Mouse (Mus musculus): ENCODE measurements around the gene Rpl5. TPM values are rescaled to one million over a fixed set of nuclear protein-coding genes. Genes with fewer than 3 reads are reported as not detected.
"Not testable (repeated sequence)": the region's sequence is repeated elsewhere in the genome, so short reads cannot be mapped to it uniquely, and the experiment has no call there.

Rpl5 gene
- polyA plus RNA-seq, 2 experiments: 66.4 to 273 TPM

DNA sequence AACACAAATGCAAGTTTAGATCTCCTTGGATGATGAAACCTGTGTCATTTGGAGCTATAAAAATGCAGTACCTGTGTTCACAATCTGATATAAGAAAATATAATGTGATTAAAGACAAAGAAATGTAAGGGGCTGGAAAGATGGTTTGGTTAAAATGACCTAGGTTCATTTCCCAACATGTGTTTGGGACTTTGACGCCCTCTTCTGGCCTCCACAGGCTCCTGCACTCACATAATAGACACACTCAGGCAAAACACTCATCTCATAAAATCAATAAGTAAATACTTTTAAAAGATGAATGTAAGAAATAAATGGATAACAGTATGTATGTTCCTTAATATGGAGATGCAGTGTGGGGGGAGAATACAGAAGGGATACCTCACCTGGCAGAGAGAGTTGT lies 23.2 kb upstream of the Rpl5 start:
- no peak overlapping the region for H3K4me3 ChIP-seq (replicated peaks; ENCODE audit: low read length)
- H3K9me3 ChIP-seq (ENCODE audit: control insufficient read depth, low read length): no peaks in the 10 kb centered on the region
- H3K27ac ChIP-seq (replicated peaks; ENCODE audit: low read depth, low read length): no peak overlapping the region
- H3K36me3 ChIP-seq (ENCODE audit: control insufficient read depth, insufficient read depth, low read length): no peaks in the 10 kb centered on the region
- no peak for ATAC-seq (ENCODE audit: low FRiP score, low read depth)
- DNase-seq (ENCODE audit: low spot score): no peak
- H3K4me2 ChIP-seq (replicated peaks; ENCODE audit: low read depth, low read length, severe bottlenecking): no peak overlapping the region
- H3K4me1 ChIP-seq (ENCODE audit: control insufficient read depth, insufficient read depth, low read length): peaks cover 2% of the 10 kb centered on the region; the same call in 1 of the 2 replicates
- H3K27me3 ChIP-seq (ENCODE audit: control insufficient read depth, insufficient read depth, low read length): no peaks in the 10 kb centered on the region
- no peak overlapping the region for H3K9ac ChIP-seq (ENCODE audit: low read depth, low read length, severe bottlenecking)
- 76% methylated on average over 1 of the region's 1 CpGs for WGBS
- no peak for TF ChIP-seq POLR2A (IDR thresholded peaks at IDR 0.05; ENCODE audit: borderline replicate concordance, extremely low read depth, insufficient read depth, insufficient read length)

DNA sequence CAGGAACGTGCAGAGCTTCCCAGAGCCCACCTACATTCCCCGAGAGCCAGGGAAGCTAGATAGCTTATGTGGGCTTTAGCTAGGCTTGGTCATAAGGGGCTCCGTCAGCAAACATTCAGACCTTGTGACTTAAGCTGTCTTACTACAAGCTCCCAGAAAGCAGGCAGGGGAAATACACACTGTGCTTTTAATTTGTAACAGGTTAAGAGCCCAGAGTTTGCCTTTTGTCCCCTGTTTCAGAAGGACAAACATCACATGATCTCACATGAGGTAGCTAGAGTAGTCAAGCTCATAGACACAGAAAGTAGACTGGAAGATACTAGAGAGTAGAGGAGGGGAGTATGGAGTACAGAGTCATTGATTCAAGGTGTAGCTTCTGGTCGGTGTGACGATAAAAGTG lies 19.6 kb upstream of the Rpl5 start:
- Histone ChIP-seq H3K27ac (replicated peaks; ENCODE audit: low read depth, low read length) (no peak overlapping the region), H3K27me3 (ENCODE audit: control insufficient read depth, insufficient read depth, low read length) (no peaks in the 10 kb centered on the region), H3K4me1 (ENCODE audit: control insufficient read depth, insufficient read depth, low read length) (no peaks in the 10 kb centered on the region), H3K4me2 (replicated peaks; ENCODE audit: low read depth, low read length, severe bottlenecking) (no peak overlapping the region), H3K9me3 (ENCODE audit: control insufficient read depth, low read length) (no peaks in the 10 kb centered on the region), H3K4me3 (replicated peaks; ENCODE audit: low read length) (no peak overlapping the region), H3K36me3 (ENCODE audit: control insufficient read depth, insufficient read depth, low read length) (no peaks in the 10 kb centered on the region), H3K9ac (ENCODE audit: low read depth, low read length, severe bottlenecking) (no peak overlapping the region)
- WGBS: 67% methylated on average over 5 of the region's 5 CpGs
- DNase-seq (ENCODE audit: low spot score) (no peak), ATAC-seq (ENCODE audit: low FRiP score, low read depth) (no peak)
- TF ChIP-seq POLR2A (IDR thresholded peaks at IDR 0.05; ENCODE audit: borderline replicate concordance, extremely low read depth, insufficient read depth, insufficient read length): no peak

DNA sequence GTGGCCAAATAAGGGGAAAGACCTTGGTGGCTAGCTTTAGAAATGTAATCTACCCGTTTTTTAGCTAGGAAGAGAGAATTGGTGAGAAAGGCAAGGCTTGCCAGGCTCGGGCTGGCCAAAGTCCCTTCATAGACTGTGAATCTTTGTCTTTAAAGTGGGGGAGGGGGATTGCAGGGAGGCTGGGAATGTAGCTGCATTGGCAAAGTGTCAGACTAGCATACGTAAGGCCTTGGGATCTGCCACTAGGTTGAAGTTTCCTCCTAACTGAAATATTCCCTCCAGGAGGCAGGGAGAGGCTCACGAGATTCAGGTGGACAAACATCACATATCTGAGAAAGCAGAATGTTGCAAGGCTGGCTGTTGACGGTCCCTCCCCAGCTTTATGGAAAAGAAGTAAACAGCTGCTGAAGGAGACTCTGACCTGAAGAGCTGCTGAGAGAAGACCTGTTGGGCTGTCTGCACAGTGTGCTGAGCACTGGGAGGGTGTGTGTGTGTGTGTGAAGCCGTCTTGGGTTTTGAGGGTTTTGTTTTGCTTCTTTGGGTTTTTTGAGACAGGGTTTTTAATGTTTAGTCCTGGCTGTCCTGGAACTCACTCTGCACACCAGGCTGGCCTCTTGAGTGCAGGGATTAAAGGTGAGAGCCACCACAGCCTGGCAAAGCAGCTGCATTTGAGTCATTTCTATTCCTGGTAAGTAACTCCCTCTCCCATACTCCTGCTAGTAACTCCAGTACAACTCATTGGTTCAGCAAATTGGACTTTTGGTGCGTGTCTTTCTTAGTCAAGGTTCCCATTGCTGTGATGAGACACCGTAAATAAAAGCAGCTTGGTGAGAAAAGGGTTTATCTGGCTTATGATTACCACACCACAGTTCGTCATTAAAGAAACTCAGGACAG lies 10.1 kb upstream of the Rpl5 start:
- no peak overlapping the region for H3K4me2 ChIP-seq (replicated peaks; ENCODE audit: low read depth, low read length, severe bottlenecking)
- 55% methylated on average over 9 of the region's 9 CpGs for WGBS
- ATAC-seq (ENCODE audit: low FRiP score, low read depth) (no peak), DNase-seq (ENCODE audit: low spot score) (no peak)
- no peak overlapping the region for H3K27ac ChIP-seq (replicated peaks; ENCODE audit: low read depth, low read length)
- no peaks in the 10 kb centered on the region for H3K4me1 ChIP-seq (ENCODE audit: control insufficient read depth, insufficient read depth, low read length)
- no peaks in the 10 kb centered on the region for H3K27me3 ChIP-seq (ENCODE audit: control insufficient read depth, insufficient read depth, low read length)
- no peaks in the 10 kb centered on the region for H3K36me3 ChIP-seq (ENCODE audit: control insufficient read depth, insufficient read depth, low read length)
- H3K9ac ChIP-seq (ENCODE audit: low read depth, low read length, severe bottlenecking): no peak overlapping the region
- H3K9me3 ChIP-seq (ENCODE audit: control insufficient read depth, low read length): no peaks in the 10 kb centered on the region
- TF ChIP-seq POLR2A (IDR thresholded peaks at IDR 0.05; ENCODE audit: borderline replicate concordance, extremely low read depth, insufficient read depth, insufficient read length): no peak
- H3K4me3 ChIP-seq (replicated peaks; ENCODE audit: low read length): no peak overlapping the region

DNA sequence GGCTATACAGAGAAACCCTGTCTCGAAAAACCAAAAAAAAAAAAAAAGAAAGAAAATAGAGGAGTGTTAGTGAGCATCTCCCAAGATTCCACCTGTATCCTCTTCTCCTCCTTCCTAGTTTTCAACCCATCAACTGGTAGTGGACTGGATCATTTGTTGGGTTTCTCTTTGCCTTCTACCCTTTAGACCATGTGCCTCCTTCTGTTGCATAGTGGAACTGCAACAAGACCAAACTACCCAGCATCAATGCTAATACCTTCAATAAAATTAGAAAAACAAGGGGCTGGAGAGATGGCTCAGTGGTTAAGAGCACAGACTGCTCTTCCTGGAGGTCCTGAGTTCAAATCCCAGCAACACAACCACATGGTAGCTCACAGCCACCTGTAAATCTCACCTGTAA lies 8.8 kb upstream of the Rpl5 start:
- not testable (repeated sequence) for ATAC-seq (ENCODE audit: low FRiP score, low read depth); H3K9me3 ChIP-seq (ENCODE audit: control insufficient read depth, low read length); H3K4me3 ChIP-seq (replicated peaks; ENCODE audit: low read length); H3K27ac ChIP-seq (replicated peaks; ENCODE audit: low read depth, low read length); H3K4me1 ChIP-seq (ENCODE audit: control insufficient read depth, insufficient read depth, low read length); H3K9ac ChIP-seq (ENCODE audit: low read depth, low read length, severe bottlenecking); H3K4me2 ChIP-seq (replicated peaks; ENCODE audit: low read depth, low read length, severe bottlenecking); H3K36me3 ChIP-seq (ENCODE audit: control insufficient read depth, insufficient read depth, low read length); H3K27me3 ChIP-seq (ENCODE audit: control insufficient read depth, insufficient read depth, low read length); DNase-seq (ENCODE audit: low spot score)
- WGBS: 100% methylated on average over 1 of the region's 1 CpGs

DNA sequence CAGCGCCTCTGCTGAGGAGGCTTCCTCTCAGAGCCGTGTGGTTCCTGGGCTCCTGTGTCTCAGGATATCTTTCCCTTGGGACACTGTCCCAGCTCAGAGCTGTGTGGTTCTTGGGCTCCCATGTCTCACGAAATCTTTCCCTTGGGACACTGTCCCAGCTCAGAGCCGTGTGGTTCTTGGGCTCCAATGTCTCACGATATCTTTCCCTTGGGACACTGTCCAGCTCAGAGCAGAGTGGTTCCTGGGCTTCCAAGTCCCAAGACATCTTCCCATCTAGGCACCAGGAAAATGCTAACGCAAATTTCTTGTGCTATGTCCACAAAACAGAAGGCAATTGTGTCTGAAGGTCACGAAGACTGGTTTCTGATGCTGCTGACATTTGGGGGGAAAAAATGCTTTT lies 5.6 kb upstream of the Rpl5 start:
- H3K4me1 ChIP-seq (ENCODE audit: control insufficient read depth, insufficient read depth, low read length): no peaks in the 10 kb centered on the region
- no peaks in the 10 kb centered on the region for H3K27me3 ChIP-seq (ENCODE audit: control insufficient read depth, insufficient read depth, low read length)
- no peaks in the 10 kb centered on the region for H3K36me3 ChIP-seq (ENCODE audit: control insufficient read depth, insufficient read depth, low read length)
- no peak overlapping the region for H3K27ac ChIP-seq (replicated peaks; ENCODE audit: low read depth, low read length)
- DNase-seq (ENCODE audit: low spot score) (no peak), ATAC-seq (ENCODE audit: low FRiP score, low read depth) (no peak)
- WGBS: 65% methylated on average over 7 of the region's 7 CpGs
- no peak overlapping the region for H3K9ac ChIP-seq (ENCODE audit: low read depth, low read length, severe bottlenecking)
- H3K4me2 ChIP-seq (replicated peaks; ENCODE audit: low read depth, low read length, severe bottlenecking): no peak overlapping the region
- no peak overlapping the region for H3K4me3 ChIP-seq (replicated peaks; ENCODE audit: low read length)
- no peaks in the 10 kb centered on the region for H3K9me3 ChIP-seq (ENCODE audit: control insufficient read depth, low read length)
- no peak for TF ChIP-seq POLR2A (IDR thresholded peaks at IDR 0.05; ENCODE audit: borderline replicate concordance, extremely low read depth, insufficient read depth, insufficient read length)

Data from limb, embryonic 14.5 days (tissue).